Mouse (Mus musculus): ENCODE data around the gene Prr5l.

GRCm38 (mm10) chr2:101797166-101797900 is 85.5 kb downstream of the Prr5l start:
- TF ChIP-seq POLR2A (IDR thresholded peaks at IDR 0.05; ENCODE audit: borderline replicate concordance, low read depth, low read length): no peak
- TF ChIP-seq CTCF (IDR thresholded peaks at IDR 0.05; ENCODE audit: low read depth, low read length): no peak

Measured in bone marrow macrophage, adult 2 months (primary cell).